Mouse (Mus musculus) layer of hippocampus, postnatal 14 days (tissue): ENCODE data around the gene Kcnj15. TPM values are rescaled to one million over a fixed set of nuclear protein-coding genes. Genes with fewer than 3 reads are reported as not detected.

ENCODE experiments used
- DNase-seq, 2 experiments: peaks; one replicate each; pipeline ENCODE4 v3.0.0; 2021 to 2022; ENCODE audit warnings: low spot score in 2 of 2, mixed read lengths in 1 of 2
- total RNA-seq, 2 experiments: library from RNA; stranded (reverse); gene quantifications; 2 replicates each; pipeline ENCODE4 v1.2.3; 2021

Gene Kcnj15
- total RNA-seq, 2 experiments from 2014 or later: 0.07 to 0.12 TPM

DNA sequence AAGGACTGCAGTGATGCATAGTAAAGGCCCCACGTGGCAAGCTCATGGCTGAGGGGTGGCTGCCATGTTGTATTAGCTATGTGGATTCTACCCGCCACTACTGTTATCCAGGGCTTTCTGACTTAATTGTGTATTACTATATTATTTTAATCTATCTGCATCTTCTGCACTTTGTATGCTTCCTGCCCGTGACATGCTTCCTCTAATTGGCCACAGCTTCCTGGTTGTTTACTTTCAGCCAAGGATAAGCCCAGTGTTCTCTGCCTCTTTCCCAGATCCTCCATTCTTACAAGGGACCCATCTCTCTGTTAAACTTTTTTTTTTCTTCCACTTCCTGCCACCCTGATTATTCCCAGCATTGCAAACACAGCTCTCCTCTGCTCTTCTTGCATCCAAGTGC is 32.0 kb downstream of the Kcnj15 start:
- no peak for DNase-seq

DNA sequence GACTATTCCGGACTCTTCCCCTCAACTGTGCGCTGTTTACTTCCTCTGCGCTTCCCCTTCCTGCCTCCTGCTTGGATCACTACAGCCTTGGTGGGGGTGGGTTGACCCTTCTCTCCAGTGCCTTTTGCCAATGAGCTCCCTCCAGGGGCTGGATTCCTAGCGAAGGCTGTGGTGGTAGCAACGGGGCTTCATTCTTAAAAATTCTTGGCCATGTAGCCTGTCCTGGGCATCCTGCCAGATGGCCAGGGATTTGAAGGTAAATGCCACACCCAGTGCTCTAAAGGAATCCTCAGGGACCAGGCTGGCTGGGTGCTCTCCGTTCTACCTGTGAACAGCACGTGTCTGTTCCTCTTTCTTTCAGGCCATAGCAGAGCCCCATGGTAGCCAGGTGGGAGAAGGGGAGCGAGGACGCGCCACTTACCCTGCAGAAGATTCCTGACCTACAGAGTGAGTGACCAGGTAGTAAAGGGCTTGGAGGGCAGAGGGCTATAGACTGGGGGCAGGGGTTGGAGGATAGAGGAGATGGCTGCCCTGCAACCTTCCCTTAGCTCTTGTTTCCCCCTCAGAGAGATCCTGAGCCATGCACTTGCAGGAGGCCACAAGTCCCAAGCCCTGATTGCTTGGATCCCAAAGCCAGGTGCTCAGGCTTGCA is 34.2 kb downstream of the Kcnj15 start:
- DNase-seq: no peak

DNA sequence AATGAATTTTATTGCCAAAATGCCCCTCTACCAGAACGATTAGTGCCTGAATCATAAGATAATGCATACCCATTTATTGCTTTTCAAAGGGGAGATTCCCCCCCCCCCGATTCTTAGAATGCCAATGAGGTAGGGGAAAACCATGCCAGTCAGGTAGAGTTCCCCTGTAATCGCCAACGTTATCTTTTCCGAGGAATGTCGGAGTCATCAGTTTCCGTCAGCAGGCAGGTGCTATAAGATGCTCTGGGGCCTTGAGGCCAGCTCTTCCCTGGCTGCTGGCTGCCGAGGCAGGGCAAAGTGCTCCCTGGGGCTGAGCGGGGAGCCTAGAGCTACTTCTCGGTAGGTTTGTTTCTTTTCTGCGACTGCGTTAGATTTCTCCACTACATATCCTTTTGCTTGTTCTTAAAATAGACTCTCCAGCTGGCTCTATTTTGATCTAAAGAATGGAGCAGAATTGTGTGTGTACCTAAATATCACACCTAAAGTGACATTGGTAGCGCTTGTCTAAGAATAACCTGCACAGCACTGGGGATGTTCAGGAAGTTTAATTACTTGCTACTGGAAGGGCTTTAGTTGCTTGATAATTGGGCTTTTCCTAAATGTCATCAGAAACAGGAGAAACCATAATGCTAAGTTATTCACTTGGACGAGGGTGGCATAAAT is 35.6 kb downstream of the Kcnj15 start:
- DNase-seq: peak in 1 of 2 experiments; percentile 14

DNA sequence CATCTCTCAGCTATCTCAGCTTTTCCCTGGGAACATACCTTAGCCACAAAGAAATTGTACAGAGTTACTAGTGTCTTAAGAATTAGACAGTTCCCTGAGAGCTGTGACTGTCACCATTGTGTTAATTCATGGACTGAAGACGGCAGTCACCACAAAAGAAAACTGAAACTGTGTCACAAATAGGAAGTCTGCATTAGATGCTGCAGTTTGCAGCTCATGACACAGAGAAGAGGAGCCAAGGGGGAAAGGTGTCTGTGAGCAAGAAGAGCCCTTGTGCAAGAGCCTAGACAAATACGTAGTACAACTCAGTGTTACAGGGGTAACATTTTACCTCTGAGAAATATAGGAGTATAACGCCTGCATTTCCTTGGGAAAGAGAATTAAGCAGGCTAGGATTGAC is 40.3 kb downstream of the Kcnj15 start:
- DNase-seq: no peak

DNA sequence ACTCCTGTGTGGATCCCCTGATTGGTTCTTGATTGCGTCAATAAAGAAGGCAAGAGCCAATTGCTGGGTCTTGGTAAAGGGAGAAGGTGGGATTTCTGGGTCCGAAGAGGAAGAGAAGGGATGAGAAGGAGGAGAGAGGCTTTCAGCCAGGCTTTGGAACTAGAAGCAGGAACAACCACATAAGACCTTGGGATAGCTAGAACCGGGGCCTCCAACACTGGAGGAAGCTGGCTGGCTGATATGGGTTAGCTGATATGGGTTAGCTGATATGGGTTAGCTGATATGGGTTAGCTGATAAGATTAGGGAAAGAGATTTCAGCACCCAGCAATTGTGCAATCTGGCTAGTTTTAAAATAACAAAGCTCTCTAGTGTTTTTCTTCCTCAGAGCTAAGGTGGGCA is 44.3 kb downstream of the Kcnj15 start:
- DNase-seq: no peak

DNA sequence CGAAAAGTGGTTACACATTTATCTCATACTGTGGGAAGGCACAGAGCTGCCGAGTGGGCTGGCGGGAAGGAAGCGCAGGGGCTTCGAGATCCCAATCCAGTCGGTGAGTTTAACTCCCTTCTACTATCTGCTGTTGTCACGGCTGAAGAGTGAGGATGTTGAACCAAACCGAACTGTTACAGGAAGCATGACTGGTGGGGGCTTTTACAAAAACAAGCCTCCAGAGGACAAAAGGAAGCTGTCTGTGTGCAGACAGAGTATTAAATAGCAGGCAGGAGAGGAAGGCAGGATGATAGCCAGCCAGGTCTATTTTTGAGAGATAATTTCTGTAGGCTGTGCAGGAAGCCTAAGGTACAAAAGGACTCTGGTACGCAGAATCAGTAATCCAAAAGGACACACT is 46.3 kb downstream of the Kcnj15 start:
- no peak for DNase-seq

DNA sequence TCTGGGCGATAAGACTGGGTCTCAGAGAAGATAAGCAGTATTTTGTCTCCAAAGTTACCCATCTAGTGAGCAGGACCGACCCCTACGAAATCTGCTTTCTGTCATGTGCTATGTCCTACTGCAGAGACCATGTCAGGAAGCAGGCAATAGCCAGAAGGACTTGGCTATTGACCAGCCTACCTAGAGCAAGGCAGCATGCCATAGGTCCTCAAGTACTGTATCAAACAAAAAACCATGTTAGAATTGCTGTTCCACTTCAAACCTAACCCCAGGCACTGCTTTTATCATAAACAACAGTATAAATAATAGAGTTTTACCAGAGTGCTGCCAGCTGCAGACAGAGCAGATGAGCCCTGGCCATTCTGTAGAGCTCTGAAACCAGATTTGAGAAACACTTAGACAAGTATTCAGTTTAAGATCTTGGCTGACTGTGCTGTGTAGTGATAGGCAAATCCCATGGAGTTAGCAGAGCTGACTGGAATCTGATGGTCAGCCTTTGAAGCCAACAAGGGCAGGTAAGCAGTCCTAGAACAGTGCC is 50.5 kb downstream of the Kcnj15 start:
- DNase-seq: no peak

DNA sequence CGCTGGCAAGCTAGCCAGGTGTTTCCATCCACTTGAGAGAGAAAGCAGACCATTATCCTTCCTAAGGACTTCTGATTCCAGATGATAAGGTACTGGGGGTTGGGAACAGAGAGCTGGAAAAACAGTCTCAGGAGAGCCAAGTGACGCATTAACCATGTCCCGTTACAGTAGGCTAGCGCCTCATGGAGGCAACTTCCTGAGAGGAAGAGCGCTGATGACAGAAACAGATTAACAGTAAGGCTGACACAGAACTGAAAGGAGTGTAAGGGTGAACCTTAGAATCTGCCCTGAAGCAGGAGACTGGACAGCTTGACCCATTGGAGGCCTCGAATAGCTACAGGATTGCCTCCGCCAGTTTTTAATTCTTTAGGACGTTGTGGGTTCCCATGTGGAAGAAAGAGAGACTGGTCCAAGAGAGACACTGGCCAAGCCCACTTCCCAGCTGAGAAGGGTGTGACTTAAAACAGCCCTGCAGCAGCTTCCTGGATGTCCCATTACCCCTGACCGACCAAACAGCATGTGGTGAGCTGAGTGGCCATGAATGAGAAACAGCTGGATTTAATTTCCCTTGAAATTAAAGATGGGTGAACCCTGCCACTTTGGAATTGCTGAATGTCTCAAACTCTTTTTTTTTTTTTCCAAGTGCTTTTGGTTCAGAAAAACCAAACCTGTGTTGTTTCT is 64.7 kb downstream of the Kcnj15 start:
- no peak for DNase-seq

DNA sequence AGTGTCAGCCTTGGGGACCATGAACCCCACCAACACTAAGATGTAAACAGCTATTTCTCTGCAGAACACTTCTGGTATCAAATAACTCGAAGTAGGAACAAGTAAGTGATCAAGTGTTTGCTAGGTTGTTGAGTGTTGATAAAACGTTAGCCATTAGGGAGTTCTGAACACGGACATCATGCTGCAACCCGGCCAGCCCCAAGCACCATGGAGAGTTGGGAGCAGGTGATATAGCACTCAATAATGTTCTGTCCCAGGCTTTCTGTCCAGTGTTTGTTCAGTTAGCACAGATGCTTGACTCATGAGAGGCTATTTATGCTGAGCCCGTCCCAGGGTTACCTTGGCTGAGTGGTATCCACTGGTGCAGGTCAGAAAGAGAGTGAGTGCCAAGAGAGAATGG is 74.8 kb downstream of the Kcnj15 start:
- no peak for DNase-seq

DNA sequence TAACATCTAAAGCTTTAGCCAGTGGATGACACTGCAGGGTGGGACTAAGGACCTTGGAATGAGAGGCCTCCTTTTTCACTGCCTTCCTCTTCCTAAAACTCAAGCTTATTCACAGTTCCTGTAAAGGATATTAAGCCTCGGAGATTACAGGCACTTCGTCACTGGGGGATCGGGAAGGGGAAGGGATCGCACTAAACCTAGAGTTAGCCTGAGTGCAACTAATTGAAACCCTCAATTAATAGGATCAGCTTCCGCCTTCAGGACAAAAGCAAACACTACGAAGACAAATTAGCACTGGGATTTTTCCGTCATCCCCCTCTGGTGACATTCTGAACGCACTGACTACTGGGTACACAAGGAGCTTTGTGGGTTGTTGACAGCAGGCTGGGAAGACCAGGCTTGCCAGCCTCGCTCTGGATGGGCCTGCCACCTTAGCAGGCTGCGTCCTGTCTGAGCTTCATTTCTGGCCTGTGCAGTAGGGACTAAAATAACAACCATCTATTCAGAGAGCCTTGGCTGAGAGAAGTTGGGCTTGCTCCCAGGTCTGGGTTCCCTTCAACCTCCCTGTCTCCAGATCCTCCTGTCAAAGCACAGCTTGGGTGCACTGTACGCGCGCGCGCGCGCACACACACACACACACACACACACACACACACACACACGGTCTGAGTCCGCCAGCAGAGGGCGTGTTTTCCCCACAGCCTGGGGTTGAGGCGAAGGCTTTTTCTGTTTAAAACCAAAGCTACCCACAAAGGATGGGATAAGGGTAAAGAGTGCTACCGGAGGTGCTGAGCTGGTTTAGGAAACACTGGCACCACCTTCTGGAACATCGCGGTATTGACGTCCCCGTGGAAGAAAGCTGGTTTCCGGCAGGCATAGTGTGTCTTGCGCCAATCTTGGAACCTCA is 83.8 kb downstream of the Kcnj15 start:
- DNase-seq: peak; percentile 89 to 91

DNA sequence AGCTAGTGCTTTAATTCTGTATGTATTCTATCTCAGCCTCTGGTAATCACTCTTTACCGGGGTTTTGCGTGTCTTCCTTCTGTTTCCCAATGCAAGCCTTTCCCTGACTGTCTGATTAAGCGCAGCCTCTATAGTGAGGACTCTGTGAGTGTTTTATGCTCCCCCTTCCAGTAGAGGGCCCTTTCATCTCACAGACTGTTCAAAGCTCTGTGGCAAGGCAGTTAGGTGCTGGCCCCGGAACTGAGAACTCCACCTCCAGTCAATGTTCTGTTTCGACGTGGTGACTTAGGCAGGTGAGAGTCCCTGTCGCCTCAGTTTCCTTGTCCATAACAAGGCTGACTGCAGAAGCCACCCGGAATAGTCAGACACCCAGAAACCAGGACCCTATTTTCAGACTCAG is 84.7 kb downstream of the Kcnj15 start:
- no peak for DNase-seq

DNA sequence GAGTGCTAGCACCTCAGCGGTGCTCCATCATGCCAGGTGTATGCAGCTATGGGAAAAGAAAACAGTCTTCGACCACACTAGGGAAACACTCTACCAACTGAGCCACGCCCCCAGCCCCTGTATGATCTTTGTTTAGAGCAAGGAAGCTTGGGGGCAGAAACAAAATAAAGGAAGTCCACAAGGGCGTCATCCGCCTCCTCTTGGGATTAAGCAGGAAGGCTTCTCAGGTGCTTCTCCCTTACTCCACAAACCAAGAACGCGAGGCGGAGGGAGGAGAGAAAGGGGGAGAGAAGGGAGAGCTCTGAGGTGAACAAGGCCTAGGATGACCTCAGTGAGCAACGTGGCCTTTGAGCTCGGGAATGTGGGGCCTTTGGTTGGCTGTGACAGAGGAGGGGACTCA is 87.6 kb downstream of the Kcnj15 start:
- DNase-seq: no peak

DNA sequence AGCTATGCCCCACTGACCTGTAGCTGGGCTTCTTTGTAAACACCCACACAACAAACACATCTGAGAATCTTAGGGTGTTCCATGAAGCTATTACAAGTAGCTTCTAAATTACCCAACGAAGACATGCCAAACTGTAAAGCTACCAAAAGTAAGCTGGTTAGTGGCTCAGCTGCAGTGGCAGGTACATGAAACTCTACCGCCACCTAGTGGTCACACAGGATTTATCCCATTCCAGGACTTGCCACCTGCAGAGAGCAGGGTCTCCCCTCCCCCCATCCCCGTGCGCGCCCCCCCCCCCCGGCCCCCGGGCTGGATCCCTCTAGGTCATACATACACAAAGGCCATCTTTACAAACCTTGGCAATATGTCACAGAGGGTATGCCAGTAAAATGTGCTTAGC is 88.5 kb downstream of the Kcnj15 start:
- peak; percentile 71 to 79 for DNase-seq

DNA sequence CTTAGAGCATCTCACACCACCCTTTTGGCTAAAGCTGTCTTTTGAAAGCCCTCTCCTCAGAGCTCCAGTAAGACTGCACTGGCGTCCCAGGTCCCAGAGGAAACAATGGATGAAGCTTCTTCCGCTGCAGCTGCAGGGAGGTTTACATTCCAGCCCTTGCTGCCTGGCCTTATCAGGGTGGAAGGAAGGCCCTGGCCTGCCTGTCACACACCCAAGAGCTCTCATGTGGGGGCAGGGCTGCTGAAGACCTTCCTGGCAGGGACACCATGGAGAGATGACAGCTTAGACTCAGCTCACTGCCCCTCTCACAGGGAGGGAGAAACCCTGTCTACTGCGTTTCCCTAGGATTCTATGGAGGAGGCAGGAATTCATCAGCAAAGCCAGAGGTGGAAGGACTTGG is 89.8 kb downstream of the Kcnj15 start:
- no peak for DNase-seq

DNA sequence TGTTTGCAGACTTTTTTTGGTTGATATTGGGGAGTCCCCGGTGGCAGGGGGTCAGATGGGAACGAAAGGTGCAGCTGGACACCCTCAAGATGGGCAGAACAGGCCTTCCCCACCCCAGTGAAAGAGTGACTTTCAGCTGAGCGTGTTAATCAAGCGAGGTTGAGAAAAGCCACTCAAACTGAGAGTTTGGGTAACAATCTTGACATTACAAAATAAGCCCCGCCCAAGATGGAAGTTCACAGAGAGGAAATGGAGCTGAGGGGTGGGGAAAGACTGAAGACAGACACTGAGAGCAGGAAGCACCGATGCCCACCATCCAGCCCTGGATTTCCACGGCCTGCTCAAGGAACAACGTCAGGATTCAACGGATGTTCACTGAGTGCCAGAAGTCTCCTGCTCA is 91.2 kb downstream of the Kcnj15 start:
- no peak for DNase-seq

DNA sequence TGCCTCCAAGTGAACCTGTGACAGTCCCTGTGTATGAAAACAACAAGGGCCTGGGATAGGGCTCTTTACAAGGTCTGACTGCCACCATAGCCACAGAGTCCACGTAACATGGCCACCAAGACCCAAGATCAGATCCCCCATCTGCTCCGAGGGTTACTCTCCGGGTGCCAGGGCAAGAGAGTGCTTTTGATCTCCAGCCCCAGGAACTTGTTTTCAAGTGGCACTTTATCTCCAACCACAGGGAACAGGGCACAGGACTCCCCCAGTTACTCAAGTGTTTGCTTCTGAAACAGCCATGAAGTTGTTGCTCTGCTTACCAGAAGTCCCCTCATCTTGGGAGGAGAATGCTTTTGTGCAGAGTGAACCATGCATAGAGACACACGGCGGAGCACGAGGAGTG is 92.0 kb downstream of the Kcnj15 start:
- no peak for DNase-seq

DNA sequence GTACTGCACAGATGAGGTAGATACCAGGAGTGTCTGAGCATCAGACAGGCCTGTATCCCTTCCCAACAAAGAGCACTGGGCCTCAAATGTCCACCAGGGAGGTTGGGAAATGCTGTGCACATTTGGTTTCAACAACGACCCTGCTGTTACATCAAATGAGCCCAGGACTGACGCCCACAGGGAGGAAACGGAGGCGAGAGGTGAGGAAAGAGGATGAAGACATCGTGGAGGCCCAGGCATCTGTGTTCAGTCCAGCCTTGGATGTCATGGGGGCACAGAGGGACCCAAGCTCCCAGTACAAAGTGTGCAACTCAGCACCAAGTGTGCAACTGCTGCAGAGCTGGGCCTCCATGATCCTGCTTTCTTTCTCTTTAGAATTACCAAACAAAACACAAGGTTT is 92.4 kb downstream of the Kcnj15 start:
- no peak for DNase-seq
